Mouse (Mus musculus) mesoderm, embryonic 11.5 days (tissue): Measurements from ENCODE around the gene Pfdn2.

Source experiments
- DNase-seq: peaks from one replicate; pipeline ENCODE4 v3.0.0-alpha.2; 2012; ENCODE audit warnings: low read depth, low spot score

Pfdn2 gene

GRCm38 (mm10) chr1:171402991-171403390 is 57.5 kb downstream of the Pfdn2 start:
- no peak for DNase-seq

GRCm38 (mm10) chr1:171407263-171407662 is 61.8 kb downstream of the Pfdn2 start:
- DNase-seq = no peak
